Mouse (Mus musculus) subcutaneous adipose tissue, adult 2 months (tissue): Measurements from ENCODE around the gene Mup16. TPM values are rescaled to one million over a fixed set of nuclear protein-coding genes. Genes with fewer than 3 reads are reported as not detected.

Experiments used
- polyA plus RNA-seq: library from polyadenylated mRNA; depleted of rRNA; stranded (reverse); fragments of >200 nt; gene quantifications from 2 replicates; pipeline ENCODE4 v1.2.3, GENCODE M21; 2012; ENCODE audit warnings: low replicate concordance; rRNA removed

Mup16 gene
- polyA plus RNA-seq, result not detected in 2 replicates

GRCm38 (mm10) chr4:61519431-61519830, at the start of gene Mup16:
Gene Mup16, minus strand, starts transcription at chr4:61519531.

Other genes with a start within 250 kb of the Mup16 start
- gene Mup14, start 215.5 kb downstream of the Mup16 start, polyA plus RNA-seq, result 2.7 and 6.9 TPM in 2 replicates
- not detected in 2 replicates for gene Mup15, start 79.8 kb downstream of the Mup16 start, polyA plus RNA-seq
- 0.30 TPM in 1 of 2 replicates, not detected in the other for gene Mup17, start 76.3 kb upstream of the Mup16 start, polyA plus RNA-seq
- gene Mup18, start 154.6 kb upstream of the Mup16 start, polyA plus RNA-seq, result not detected in 2 replicates